Mouse (Mus musculus) brain, embryonic 14.5 days (tissue): ENCODE results near the gene Dnajc8.

ENCODE experiments used
- CTCF ChIP-seq: fragments of 200-500 bp; IDR thresholded peaks from 2 replicates; pipeline ENCODE4 v1.5.1; 2012; ENCODE audit warnings: inconsistent platforms, mild to moderate bottlenecking, moderate library complexity, borderline replicate concordance; ENCODE audit not compliant: insufficient read depth, insufficient read length; ENCODE audit errors: extremely low read depth
- POLR2A ChIP-seq: fragments of 200-500 bp; IDR thresholded peaks from 2 replicates; pipeline ENCODE4 v1.6.1; 2012; ENCODE audit warnings: mild to moderate bottlenecking, inconsistent platforms, borderline replicate concordance; ENCODE audit not compliant: poor library complexity, insufficient read depth, insufficient read length, severe bottlenecking; ENCODE audit errors: extremely low read depth

DNA sequence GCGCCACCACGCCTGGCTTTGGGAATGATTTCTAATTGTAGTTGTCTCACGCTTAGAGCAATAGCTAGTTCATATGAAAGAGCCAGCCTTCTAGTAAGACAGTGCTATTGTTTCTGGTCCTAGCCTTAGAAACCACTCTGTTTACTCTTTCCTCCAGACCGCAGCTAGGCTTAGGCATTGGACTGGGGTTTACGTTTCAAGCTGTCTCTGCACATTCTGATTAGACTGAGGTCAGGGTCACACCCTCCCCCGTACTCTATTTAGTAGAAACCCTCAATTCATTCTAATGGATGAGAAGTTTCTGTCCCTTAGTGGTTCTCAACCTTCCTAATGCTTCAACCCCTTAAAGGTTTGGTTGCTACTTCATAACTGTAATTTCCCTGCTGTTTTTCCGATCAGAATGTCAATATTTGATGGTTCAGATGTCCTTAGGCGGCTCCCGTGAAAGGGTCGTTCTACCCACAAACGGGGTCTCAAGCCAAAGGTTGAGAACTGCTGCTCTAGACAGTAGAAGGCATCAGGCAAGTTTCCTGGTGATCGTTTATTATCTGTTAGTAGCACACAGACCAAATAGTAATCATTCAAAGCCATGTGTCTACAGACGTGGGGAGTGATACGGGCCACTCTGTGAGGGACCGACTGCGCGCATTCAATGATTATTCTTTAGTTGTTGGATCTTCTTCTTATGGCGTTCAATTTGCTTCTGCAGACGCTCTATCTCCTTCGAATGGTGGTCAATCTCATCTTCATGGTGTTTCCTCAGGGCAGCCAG is 5.1 kb upstream of the Dnajc8 start:
- TF ChIP-seq POLR2A (no peak), CTCF (no peak)
